Mouse (Mus musculus) urinary bladder, postnatal 36 days (tissue): ENCODE data around the gene Sytl1.

ENCODE experiments used
- DNase-seq, 2 experiments: peaks; one replicate each; pipeline ENCODE4 v3.0.0; 2022; ENCODE audit warnings: low spot score in 2 of 2, mixed read lengths in 1 of 2

Sytl1 gene

DNA sequence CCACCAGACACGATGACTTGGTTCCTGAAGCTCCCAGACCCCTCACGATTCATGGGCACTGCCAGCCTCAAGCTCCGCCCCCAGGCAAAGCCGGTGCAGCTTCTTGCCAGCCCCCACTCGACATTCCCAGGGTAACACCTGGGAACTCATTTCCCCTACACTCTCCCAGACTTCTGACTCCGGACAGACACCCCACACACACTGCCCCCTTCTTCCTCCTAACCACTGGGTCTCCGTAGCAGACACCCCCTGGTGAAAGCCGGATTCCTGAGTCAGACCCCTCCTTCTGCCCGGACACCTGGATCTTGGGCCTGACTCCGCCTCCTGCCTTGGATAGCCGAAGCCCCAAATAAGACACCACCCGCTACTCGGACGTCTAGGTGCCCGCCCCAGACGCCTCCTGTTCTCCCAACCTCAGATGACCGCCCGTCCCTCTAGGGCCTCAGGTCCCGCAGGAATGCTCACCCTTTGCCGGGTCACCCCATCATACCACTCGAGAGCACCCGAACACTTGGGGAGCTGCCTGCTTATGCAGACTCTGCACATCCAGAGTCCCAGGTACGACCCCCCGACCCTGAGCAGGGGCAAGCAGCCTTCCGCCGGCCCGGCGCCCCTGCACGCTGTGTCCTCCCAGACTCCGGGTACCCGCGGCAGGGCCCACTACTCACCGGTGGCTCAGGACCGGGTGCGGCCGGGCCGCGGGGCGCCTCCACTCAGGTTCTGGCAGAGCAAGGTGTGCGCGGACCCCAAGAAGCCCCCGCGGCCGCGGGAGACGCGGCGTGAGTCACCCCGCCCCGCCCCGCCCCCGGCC is 51.0 kb downstream of the Sytl1 start, which contains the start of the genes Cd164l2 and Gpr3:
Gene Cd164l2 (plus strand): TSS at position 381 of the 811 bp plus-strand sequence.
Gene Gpr3 (minus strand): TSS at position 786 of the 811 bp plus-strand sequence.
- DNase-seq: no peak

DNA sequence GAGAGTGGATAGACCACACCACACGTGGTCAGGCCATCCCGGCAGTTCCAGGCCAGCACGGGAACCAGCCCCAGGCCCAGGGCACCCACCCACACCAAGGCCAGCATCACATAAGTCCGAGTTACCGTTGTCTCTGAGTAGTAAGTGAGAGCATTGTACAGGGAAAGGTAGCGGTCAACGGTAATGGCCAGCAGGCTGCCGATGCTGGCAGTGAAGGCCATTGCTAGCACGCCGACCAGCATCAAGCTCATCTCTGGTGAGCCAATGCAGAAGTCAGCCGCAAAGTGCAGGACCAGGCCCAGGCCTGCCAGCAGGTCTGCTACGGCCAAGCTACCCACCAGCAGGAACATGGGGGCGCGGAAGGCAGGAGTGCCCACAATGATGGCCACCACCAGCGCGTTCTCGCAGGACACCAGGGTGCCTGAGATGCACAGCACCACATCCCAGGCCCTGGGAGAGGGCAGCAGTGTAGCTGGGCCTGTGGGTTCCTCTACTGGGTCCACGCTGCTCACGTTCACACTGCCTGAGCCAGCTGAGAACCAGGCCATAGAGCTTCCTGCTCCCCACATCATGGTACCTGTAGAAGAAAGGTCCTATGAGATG is 52.0 kb downstream of the Sytl1 start:
- DNase-seq: no peak

DNA sequence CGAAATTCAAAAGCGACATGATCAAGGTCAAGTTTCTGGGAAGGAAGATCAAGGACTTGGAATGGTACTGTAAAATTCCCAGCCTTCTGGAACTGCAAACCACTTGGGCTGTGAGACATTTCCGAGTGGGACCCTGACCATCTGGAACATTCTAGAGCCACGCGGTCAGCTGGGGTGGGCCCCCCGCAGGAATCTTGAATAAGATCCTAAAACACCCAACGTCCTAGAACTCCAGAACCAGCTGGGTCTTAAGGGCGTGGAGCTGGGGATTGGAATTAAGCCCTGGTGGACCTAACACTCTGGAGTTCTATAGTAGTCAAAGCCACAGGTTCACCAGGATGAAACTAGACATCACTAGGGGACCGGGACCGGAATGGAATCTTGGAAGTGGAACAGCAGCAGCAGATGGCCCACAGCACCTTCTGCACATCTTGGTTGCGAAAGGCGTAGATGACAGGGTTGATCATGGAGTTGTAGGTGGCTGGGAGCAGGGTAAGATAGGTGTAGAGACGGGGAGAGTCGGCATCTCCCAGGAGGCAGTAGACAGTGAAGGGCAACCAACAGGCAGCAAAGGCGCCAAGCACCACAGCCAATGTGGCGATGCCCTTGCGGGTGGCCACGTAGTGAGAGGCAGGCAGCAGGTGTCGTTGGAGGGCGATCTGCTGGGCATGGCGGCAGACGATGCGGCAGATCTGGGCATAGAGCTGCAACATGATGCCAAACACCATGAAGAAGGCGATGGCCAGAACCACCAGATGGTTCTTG is 52.7 kb downstream of the Sytl1 start:
- DNase-seq: no peak

DNA sequence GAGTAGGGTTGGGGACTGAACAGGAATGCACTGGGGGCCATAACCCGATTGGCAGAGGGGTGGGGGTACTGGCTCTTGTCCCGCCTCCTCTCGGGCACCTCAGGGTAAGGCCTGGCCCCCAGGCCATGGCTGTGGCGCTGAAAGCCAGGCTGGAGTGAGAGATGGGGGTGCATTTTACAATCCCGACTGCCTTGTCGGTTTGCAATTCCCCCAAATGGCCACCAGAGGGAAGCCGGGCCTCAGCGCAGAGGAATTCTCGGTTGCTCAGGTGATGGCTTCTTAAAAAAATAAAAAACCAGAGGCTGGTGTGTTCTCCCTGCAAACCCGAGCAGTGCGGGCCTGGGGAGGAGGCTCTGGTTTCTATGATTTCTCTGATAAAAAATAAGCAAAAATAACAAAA is 53.5 kb downstream of the Sytl1 start:
- peak in 1 of 2 experiments; percentile 54 for DNase-seq

DNA sequence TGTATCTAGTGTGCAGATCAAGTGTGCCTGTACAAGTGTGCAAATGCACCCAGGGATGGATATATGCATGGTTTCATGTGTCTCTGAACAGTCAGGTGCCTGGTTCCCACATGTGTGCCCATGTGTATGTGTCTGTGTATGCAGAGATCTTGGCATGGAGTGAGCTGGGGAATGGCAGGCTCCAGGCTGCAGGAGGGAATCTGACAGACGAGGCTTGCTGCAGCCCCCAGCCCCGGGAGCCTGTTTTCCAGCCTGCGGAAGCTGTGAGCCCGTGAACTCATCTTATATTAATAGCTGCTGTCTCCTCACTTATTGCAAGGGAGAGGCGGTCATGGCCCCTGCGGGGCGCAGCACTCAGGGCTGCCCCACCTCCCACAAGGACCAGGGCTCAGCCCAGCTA is 58.5 kb downstream of the Sytl1 start:
- DNase-seq: no peak

DNA sequence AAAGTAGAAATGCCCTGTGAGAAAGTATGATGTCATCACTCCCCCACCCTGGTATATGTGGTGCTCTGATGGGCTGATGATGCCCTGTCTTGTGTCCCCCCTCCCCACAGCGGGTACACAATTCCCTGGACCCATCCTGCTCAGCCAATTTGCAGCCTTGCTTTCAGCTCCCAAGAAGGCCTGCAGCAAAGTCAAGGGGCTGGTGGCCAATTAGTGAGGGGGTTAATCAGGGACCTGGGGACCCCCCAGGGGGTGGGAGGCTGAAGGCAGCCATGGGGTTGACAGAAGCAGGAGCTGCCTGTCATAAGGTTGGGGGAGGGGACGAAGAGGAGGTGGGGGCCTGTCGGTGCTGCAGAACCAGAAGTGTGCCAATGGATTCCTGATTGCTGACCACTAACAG is 59.3 kb downstream of the Sytl1 start:
- DNase-seq: no peak
